Mouse (Mus musculus): ENCODE measurements at regions not wholly inside any gene's neighbourhood (a gene's known extent, or its start where the extent isn't known, plus 50 kb on each side); places are given as distances from the start of the nearest gene placed in this dataset.

DNA sequence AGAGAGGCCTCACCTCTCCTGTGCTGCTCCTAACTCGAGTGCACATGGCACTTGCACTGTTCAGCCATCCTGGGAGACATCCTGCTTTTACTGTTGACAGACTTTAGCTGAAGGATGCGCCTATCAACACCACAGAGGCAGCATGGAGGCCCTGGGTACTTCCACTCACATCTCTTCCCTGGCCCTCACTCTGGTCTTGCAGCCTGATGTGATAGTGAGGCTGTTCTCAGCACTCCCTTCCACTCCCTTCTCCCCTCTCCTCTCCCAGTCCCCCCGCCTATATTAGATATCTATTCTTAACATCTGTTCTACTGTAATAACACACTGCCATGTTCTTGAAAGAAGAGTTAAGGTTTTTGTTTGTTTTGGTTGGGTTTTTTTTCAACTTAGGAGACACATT is 50.2 kb upstream of the Bod1 start:
- DNase-seq, result no peak

DNA sequence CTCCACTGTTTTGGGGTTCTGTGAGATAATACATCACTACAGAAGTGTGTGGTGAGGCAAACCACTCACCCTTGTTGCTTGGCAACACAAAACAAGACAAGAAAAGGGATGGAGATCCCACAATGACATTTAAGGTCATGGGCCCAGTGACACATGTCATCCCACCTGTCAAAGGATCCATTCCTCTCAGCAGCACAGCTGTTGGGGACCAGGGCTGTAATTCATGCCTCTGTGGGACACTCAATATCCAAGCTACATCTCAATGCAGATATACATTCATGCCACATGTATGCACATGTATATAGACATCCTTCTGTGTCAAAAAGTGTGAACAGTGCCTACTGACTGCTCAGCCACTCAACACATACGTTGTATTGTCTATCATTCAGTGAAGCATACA is 52.8 kb upstream of the Bod1 start:
- DNase-seq, result no peak

DNA sequence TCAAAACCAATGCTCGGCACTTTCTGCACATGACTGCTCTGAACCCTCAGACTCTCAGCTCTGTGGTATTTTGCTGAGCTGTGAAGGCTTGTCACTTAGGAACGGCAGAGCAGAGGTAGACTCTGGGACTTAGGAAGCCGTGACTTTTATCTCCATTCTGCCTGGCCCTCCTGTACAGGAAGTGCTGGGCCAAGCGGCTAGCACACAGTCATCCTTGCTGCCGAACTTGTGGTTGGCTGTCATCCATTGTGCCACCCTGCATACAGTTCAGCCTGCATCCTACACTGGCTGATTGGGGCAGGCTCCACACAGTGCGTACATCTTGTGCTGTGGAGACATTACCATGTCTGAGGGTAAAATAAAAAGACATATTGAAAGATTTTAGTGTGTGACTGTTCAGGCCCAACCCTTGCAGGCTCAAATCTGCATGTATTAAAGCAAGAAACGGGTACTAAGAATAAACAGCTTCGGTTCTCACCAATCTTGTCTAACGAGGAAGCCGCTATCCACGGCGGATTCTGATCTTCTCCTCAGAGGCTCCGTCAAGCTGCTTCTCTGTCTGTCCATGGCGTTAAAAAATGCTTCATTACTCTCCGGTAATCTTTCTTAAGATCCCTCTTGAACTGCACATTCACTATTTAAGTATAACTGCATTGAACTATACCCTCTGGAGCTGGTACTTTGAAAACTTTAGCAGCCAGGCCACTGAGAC is 54.4 kb upstream of the Bod1 start:
- DNase-seq, result no peak

DNA sequence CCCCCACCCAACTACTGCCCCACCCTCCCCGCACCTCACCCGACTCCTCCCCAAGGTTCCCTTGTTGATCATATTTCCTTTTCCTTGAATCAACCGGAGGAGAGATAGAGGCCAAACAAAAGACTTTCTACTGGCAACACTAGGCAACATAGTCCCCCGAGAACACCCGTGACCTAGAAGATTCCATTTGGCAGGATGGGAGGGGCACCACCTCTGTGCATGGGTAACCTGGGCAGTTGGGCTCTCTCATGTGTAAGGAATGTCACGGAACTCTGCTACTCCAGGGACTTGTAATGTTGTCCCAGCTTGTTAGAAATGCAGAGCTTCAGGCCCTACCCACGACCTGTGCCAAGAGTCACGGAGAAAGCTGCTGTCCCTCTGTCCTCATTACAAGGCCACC is 55.6 kb upstream of the Bod1 start:
- no peak for DNase-seq

DNA sequence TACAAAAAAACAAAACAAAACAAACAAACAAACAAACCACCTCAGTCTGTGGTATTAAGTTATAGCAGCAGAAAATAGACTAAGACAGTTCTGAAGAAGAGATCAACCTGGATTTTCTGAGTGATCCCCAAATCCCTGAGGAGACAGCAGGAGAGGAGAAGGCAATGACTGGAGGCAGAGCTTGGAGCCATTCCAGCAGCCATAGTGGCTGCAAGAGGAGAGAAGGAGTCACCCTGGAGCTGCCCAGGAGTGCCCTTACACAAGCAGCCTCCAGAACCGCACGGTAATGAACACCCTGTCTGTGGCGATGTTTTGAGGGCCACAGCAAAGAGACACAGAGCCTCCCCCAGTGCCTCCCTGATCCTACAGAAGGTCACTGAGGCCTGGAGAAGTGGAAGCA is 58.0 kb upstream of the Bod1 start:
- no peak for DNase-seq

DNA sequence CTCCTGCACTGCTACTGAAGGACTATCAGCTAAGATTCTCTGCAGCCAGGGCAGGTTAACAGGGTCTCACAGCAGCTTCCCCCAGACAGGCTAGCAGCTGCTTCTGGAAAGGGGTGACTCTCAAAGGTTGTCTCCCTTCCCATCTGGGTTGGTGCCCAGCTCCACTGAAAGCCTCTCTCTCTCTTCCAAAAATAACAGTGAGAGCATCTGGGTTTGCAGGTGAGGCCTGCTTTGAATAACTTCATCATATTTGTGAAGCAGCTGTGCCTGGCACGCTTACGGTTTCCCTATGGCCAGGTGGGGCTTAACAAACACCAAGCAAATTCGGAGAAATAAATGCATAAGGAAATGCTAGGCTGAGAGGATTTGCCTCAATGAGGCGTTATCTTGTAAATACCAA is 58.5 kb upstream of the Bod1 start:
- no peak for DNase-seq

DNA sequence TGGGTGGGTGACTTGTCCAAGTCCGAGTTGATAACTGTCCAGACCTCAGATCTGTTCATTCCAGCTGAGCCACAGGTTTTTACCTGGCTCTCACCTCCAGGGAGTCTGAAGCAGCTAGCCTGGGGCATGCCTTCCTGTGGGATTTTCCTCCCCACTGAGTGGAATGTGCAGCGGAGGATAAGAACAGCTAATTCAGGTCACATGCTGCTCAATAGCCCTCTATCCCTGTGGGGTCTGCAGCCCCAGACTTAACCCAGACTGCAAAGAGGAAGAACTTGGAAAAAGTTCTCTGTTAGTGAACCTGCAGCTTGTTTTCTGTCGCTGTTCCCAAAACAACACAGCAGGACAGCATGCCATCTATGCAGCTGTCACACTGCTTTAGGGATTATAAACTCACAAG is 59.0 kb upstream of the Bod1 start:
- DNase-seq, result no peak

DNA sequence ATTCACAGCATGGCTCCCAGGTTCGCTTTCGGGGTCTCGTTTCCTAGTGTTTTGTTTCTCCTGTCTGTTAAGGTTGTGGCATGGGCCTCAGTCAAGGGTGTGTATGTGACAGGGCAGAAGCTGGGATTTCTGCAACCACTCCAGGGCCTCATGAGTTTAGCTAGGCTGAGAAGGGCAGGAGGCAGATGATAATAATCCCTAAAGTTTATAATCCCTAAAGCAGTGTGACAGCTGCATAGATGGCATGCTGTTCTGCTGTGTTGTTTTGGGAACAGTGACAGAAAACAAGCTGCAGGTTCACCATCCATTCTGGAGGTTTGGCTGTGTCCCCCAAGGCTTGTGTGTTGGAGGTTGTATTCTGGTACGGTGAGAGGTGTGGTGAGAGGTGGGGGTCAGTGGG is 59.8 kb upstream of the Bod1 start:
- DNase-seq, result no peak

DNA sequence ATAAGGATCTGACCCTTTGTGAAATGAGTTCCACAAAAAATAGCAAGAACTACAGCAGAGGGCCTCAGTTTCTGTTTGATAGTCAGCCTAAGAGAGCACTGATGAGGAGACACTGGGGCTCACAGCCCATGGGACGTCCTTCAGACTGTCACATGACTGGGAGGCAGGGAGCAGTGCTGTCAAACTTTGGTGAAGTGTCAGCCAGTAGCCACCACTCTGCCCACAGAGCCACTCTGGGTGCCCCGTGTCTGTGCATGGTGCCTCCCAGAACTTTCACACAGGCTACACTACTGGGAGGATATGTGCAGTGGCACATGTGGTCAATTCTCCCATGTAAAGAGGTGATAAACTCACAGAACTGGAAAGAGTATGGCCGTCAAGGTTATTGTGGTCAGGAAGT is 60.7 kb upstream of the Bod1 start:
- peak in 1 of 2 experiments; percentile 3 for DNase-seq

DNA sequence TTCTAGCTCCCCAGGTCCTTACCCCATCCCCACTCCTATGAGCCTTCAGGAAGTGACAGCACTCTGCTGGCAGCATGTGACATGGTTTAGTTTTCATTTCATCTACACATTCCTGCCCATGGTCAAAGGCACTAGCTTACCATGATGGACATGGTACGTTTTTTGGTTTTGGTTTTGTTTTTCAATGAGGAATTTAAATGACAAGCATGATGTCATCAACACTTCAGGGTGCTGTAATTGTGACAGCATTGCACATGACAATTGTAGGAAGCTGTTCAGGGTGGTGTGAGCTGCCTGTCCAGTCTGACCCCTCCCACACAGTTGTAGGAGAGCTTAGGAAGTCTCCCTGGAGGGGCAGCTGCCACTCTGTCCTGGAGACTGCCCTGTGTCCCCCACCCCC is 61.3 kb upstream of the Bod1 start:
- peak in 1 of 2 experiments; percentile 37 for DNase-seq

DNA sequence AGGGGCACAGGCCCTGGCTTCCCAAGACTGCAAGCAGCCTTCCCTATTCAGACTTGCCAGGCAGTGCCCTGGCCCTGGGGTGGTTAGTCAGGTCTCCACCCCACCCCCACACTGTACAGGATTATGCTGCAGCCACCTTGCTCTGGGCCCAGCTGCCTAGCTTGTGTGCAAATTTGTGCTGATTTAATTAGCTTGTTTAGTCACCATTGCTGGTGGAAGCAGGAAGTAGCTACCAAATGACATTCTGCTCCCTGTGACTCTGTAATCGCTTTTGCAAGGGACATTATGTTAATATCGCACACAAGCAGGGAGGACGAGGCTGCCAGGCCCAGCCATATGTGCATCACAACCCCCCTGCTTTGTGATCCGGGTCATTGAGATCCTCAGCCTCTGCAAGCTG is 62.4 kb upstream of the Bod1 start:
- no peak for DNase-seq

DNA sequence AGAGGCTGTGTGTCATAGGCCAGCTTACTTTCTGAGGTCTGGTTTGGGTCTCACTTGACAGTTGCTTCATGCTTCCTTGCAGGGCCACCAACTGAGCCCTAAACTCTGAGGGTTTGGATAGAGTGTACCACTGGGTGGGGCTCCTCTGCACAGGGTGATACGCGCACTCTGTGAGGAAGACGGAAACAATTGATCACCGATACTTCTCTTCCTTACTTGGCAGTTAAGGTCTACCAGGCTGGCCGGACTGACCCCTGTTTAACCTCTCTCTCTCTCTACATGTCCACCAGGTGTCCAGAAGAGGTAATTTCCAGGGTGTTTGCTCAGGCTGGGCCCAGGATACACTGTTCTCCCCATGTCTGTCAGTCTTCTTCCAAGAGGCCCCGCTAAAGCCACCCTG is 63.6 kb upstream of the Bod1 start:
- DNase-seq, result no peak

DNA sequence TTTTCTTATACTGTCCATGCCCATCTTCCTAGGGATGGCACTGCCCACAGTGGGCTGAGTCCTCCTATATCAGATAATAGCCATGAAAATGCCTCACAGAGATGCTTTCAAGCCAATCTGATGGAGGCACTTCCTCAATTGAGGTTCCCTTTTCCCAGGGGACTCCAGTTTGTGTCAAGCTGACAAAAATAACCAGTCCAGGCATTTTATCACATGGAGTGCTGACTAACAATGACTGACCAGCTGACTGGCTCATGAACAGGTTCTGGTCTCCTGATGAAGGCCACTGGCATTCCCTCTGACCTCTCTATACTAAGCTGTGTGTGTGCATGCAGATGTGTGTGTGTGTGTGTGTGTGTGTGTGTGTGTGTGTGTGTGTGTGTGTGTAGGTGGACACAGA is 64.4 kb upstream of the Bod1 start:
- no peak for DNase-seq

DNA sequence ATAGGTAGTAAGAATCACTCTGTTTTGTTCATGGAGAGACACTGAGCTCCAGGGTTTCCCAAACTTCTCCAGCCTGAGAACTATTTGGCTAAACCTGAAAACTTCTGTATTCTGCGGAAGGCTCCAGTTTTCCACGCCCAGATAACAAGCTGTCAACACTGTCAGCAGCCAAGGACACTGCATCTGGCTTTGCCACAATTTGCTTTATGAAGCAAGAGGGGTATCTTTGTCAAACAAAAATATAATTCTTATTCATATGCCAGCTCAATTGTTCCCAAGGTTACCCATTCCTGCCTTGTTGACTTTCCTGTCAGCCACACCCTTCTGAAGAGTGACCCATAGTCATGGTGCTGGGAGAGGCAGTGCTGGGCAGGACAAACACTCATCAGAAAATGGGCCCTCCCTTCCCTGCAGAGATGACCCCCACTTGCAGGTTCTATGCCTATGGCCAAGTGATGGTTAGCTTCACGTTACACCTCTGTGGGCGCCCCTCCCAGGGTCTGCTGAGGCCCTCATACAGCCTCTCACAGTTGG is 64.9 kb upstream of the Bod1 start:
- DNase-seq, result no peak

DNA sequence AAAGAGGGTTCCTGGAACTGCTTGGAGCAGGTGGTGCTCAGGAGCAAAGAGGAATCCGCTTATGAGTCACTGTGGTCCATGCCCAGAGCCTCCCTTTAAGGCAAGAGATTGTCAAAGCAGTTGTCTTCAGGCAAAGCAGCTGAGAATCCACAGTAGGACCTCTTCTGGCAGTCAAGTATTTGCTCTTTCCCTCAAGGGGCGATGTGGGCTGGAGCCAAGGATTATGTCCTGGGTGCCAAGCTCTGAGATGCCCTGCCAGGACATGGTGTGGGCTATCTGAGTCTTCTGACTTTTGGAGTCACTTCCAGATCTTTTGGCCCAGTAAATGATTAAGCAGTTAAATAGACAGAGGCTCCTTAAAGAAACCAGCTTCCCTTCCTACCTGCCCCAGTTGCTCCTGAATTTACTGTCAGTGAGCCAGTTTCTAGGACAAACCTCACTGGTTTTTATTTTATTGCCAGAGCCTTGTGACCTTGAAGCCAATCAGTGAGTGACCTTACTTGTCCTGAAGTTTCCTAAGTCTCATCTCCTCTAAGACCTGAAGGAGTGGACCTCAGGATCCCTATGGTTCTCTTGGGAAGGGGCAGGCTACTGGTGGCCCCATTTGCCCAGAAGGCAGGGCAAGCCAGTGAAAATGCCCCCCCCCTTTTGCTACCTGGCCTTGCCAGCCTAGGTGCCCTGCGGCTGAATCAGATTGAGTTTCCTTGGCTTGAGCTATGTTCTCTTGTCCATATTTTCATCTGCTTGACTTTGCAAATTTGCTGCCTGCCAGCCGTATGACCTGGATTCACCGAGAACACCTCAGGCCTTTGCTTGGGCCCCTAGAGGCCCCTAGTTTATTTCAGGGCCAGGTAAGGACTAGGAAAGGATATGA is 66.7 kb upstream of the Bod1 start:
- no peak for DNase-seq

DNA sequence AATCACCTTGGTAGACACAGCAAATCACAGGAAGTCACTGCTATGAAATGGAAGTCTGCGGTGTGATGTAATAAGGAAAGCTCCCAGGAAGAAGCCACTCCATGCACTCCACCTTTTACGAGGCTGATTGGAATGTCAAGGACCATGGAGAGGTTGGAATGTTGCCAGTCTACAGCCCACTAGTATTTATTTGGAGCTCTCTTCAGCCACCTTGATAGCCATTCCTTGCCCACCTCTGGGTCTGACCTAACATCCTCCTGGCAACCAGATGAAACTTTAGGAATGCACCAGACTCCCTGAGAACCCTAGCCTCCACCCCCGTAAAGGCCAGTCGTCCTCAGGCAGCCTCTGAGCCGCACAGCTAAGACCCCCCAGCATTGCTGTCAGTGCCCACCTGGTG is 68.7 kb upstream of the Bod1 start:
- DNase-seq, result no peak

DNA sequence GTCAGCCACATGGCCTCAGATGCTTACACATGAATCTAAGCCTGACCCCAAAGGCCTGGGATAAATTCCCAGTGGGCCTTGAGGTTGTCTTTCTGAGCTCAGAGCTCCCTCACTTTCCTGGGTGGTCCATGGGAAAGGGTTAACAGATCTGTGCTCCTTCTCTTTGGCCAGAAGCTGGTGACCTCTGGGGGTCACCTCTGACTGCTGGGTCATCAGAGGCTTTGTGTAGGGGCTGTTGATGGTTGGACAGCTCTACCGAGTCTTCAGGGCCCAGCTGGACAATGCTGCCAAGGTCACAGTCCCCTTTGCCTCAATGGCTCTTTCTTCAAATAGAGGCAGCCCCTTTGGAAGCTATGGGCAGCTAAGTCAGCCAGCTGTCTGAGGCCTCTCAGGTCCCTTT is 70.5 kb upstream of the Bod1 start:
- no peak for DNase-seq

DNA sequence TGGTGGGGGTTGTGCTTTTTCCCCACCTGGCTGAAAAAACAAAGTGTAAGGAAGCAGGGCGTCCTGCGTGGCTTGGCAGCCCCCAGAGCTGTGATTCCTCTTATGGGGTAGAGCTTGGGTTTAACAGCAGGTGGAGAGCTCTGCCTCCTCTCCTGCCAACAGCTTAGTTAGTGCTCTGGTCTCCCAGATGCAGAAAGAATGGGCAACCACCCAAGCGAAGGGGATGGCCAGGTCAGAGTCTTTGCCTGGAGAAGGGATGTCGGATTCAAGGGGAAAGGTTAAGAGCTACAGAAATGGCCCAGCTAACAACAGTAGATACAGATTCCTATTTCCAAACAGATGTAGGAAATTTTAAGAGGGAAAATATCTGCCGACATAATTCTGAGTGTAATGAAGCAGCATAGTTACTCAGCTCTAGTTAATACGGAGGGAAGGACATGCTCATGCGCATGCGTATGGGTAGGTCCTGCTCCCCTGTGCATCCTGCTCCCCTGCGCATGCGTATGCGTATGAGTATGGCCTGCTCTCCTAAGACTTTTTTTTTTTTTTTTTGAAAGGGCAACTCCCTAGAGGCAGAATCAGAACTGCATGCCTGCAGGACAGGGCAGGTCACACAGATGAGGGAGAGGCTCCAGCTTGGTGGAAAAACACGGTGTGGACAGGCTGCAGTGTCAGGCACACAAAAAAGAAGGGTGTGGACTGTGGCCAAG is 72.5 kb upstream of the Bod1 start:
- DNase-seq, result no peak

DNA sequence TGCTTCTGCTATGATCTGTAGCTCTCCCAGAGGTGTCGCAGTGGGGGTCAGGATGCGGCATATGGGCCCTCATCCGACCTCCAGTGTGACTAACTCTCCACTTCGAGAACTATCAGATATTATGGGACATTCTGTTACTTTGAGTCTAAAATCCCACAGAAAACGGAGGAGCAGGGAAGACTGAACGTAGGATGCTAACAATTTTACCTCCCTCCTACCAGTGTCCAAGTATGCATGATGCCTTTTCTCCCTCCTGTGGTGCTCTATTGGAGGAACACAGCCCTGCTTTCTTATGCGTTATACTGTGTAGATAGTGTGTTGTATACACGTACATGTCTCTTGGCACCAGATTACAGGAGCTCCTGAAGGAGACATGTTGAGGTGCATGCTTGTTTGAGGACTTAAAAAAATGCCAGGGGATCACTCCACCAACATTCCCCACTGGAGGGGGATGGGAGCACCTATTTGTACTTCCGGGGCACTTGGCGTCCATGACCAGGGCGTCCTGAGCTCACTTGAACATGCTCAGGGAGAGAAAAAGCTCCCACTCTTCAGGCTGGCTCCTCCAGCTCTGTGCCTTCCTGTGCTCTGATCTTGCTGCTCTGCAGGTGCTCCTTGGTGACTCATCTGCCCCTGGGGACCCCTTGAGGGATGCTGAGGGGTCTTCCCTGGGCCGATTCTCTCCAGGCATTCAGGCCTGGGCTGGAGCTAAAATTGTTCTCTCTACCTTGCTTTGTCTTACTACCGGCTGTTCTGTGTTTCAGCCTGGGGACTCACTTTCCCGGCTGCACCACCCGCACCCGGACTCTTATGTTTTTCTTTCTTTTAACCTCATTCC is 73.6 kb upstream of the Bod1 start:
- DNase-seq, result no peak

DNA sequence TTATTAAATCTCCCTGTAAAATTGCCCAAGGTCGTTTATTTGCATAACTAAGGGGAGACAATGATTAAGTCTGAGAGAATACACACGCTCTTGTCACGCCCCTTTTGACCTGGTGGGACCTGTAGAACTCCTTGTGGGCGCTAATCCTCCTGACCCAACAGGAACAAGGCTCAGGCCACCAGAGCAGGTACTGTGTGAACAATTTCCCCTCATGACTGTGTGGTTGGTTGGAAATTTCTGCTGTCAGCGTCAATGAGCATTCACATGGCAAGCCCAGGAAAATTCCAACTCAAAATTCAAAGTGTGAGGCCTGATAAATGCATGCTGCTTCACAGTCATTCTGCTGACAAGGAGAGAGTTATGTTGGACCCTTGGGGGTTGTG is 74.2 kb upstream of the Bod1 start:
- no peak for DNase-seq

DNA sequence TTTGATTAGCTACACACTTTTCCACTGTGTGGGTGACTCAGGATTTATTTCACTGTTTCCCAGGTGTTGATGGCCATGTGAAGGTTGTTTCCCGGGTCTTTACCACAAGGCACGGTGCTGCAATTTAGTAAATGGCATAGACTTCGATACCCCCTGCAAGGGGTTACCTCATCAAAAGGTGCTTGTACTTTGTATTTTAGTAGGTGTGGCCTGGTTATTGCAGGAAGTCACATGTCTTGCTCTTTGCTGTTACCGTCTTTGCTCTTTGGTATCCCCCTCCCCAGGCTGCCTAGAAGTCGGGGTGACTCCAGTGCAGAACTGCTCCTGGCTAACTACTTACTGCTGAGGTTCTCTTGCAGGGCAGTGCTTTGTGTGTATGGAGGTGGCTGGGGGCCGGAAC is 74.8 kb upstream of the Bod1 start:
- no peak for DNase-seq

DNA sequence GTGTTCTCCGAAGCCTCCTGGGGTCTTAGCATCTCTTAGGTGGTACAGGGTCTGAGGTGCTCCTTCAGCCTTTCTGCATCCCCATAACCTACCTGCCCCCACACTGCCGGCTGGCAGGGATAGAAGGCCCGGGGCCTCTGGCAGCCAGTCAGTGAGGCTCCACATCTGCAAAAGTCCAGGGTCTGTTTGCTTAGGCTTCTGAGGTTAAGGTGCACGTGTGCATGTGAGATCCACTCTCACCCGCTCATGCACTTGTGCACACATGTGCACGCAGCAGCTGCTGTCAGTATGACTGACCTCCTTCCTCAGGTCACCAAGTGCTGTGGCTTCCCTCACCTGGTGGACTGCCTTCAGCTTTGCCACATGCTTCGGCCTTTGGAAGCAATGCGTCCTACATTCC is 75.3 kb upstream of the Bod1 start:
- no peak for DNase-seq

DNA sequence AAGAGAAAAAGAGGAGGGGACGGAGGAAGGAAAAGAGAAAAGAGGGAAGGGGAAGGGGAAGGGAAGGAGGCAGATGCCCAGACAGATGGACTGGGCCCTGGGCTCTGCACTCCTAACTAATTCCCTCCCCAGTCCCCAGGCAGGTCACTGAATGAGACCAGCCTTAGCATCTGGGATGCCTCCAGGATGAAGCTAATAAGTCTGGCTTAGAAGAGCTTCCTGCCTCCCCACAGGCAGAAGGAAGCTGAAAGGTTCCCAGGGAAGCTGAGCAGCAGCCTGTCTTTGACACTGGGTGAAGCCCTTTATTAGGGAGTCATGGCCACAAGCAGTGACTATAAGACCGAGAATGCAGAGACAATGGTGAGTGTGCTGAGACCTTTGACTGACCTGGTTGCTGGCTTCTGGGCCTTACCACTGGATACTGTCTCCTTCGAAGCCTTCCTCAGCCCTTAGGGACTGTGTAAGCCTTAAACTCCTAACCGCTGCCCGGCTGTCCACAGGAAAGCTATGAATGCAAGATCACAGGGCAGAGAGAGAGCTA is 76.7 kb upstream of the Bod1 start:
- no peak for DNase-seq
